Mouse (Mus musculus) CD4-positive, CD25-positive, alpha-beta regulatory T cell, adult 2 months (primary cell): ENCODE data around the gene Anks1.
A peak's percentile ranks its signal among the peaks of the same experiment; 100 is the strongest.

Experiments used
- DNase-seq: peaks from one replicate; pipeline ENCODE4 v3.0.0-alpha.2; 2012; ENCODE audit warnings: low read depth, low spot score

The Anks1 gene

DNA sequence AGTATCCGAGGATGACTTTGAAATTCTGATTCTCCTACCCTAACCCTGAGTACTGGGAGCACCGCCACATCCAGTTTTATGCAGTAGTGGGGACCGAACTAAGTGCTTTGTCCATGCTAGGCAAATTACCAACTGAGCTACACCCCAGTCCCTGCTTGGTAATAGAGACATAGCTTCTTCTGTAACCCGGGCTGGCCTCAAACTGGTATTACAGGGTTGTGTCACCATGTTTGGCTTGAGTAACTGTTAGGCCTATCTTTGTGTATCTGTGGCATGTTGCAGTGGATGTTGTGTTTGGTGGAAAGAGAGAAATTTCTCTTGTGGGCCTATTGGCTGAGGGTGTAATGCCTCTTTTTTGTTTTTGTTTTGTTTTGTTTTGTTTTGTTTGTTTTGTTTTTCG lies 21.2 kb downstream of the Anks1 start:
- no peak for DNase-seq

DNA sequence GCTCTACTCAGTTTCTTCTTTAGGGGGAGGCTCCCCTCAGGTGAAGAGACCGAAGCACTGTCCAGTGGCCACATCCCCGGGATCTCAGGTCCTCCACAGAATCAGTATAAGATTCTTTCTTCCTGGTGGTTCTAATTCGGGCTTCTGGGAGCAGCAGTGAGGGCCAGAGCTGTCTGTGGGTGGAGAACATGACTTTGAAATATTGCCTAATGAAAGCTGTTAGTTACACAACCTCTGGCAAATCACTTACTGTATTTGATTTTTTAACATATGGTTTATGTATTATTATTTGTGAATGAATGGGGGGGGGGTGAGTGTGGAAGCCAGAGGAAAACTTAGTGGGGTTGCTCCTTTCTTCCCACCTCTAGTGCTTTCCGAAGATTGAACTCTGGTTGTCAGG lies 22.7 kb downstream of the Anks1 start:
- DNase-seq = no peak

DNA sequence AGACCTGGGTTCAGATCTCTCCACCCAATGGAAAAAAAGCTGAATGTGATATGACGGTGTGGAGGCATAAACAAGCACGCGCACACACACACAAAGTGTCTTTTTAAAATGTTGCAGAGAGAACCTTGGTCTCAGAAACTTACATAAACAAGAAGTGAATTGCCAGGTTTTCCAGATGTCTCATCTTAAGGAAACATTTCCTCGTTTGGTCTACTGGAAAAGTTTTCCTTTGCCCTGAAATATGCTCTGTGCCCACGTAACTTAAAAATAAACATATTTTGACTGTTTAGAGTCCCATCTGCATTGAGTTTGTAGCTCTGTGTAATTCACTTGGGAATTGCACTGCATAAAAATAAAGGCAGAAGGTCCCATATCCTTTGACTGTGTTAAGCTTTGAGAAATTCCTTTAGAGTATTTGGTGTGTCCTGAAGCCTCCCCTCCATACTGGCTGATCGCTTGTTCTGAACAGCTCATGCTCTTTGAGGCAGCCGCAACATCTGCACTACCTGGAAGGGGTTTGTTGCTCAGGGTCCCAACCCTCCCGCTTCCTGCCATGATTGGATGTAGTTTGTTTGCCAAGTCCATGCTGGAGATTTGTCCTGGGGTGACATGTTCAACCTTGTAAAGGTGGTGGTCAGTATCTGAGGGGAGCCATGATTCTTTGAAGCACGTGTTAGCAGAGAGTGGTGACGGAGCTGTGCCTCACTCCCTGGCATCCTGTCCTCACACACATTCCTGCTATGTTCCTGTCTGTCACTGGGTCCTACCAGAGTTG lies 25.2 kb downstream of the Anks1 start:
- no peak for DNase-seq

DNA sequence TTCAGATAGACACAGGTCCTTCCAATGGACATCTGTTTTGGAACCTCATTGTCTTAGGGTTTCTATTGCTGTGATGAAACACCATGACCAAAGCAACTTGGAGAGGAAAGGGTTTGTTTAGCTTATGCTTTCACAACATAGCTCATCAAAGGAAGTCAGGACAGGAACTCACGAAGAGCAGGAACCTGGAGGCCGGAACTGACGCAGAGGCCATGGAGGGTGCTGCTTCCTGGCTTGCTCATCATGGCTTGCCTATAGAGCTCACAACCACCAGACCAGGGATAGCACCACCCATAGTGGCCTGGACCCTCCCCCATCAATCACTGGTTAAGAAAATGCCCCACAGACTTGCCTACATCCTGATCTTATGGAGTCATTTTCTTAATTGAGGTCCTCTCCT lies 26.0 kb downstream of the Anks1 start:
- DNase-seq = no peak

DNA sequence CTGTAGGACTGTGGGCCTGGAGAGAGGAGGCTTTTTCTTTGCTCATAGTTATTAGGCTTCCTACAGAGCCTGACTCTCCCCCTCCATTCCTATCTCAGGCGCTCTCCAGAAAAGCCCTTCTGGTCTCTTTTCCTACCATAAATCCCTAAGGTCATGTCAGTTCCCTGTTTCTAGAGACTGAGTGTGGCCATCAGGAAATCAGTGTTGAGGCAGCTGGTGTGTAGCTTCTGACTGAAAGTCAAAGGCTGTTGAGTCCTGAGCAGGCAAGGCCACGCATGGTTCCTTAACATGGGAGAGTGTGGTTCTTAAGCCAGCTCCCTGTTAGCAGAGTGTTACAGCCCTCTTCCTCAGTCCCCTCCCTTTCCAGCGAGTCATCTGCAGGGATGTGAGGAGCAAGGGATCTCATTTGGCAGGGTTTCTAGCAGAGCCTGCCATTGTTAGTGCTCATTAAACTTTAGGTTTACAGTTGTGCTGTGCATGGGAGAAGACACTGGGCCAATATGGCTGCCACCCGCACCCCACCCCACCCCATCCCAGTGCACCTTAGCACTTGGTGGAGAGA lies 28.0 kb downstream of the Anks1 start:
- DNase-seq = no peak

DNA sequence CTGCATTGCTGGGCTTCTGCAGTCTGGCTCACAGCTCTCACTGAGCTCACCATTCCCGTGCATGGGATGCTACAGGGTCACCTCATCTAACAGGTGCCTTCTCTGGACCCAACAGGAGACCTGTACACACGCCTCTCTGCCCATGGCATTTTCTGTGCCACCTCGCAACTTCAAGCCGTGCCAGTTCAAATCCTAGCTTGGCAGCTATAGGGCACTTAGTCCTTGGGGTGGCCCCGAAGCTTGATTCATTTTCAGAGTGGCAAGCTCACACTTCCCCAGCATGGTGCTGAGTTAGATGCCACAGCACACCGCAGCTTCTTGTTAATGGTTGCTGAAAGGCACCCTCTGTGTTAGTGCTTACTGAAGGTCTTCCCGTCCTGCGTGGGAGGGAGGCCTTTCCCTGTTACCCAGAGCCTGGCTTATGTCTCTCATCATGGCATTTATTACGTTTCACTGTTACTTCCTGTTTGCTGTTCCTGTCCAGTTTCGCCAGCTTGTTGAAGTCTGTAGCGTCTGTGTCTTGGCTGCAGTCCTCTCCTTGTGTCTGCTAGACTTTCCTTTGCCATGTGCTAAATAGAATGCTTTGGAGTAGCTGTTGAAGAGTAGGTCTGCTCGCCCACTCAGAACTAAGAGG lies 29.1 kb downstream of the Anks1 start:
- no peak for DNase-seq

DNA sequence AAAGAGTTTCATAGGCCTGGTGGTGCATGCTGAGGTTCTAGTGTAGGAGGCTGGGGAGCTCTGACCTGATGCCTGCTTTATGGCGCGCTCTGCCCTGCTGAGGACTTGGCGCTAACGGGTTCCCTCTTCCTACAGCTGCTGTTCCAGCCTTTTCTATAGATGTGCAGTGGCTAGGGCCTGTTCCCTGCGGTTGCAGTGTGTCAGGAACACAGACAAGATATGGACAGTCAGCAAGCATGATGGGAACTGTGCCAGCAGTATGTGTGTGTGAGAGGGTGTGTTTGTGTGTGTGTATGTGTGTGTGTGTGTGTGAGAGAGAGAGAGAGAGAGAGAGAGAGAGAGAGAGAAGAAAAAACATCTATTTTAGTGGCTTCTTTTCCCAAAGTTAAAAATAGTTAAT lies 29.9 kb downstream of the Anks1 start:
- DNase-seq = no peak

DNA sequence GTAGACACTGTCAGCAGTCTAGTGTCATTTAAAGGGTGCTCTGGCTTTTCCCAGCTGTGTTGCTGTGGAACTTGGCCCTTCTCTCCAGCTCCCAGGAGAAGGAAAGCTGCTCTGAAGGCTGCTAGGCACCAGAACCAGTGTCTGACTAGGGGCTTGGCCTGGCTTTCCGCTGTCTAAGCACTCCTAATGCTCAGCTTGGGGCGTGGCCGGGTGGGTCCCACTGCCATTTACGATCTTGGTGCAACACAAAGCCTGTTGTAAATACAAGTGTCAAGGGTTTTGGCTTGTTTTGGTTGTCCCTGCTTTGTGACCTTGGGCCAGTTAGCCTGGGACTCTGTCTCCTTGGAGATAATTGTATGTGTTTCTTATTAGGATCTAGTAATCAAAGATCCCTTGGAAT lies 31.2 kb downstream of the Anks1 start:
- no peak for DNase-seq

DNA sequence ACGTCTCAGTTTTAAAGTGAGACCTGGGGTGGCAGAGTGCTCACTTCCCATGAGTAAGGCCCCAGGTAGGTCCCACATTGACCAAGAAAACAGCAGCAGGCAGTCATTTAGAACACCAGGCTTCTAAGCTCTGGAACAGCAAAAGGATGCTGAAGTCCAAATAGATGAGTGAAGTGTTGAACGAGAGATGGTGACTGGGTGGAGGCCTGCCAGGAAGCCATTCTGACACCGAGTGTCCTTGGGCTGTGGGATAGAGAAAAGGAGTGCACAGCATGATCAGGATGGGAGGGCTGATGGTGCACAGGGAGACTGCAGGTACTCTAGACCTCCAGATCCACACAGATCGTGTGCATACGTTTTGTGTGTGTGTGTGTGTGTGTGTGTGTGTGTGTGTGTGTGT lies 32.1 kb downstream of the Anks1 start:
- no peak for DNase-seq

DNA sequence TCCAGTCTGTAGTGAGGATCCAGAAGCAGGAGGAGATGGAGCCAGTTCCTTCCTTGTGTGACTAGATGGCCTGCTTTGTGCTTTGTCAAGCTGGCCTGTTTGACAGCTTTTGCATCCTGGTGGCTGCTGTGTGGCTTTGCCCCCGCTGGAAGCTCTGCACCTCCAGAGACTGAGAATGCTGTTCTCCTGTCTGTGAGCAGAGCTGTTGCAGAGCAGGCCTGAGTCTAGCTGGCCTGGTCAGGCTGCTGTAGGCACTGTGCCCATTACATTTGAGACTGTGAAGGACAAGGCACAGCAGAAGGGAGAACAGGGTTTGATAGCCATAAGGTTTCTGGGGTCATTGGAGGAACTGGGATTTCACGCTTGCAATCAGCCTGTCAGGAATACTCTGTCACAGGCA lies 32.6 kb downstream of the Anks1 start:
- no peak for DNase-seq

DNA sequence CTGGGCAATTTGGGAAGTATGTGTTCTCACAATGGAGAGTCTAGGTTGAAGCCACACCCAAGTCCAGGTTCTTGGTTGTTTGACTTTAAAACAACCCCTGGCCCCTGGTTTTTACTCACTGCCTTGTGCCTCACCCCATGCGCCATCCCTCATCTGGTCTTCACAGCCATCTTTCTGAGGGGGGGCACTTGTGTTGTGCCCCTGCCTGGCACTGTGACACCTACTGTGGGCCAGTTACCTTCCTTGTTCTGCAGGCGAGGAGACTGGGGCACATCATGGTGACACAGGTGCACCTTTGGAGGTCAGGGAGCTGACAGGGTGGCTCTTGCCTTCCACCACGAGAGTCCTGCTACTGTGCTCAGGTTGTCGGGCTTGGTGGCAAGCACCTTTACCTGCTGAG lies 33.0 kb downstream of the Anks1 start:
- no peak for DNase-seq

DNA sequence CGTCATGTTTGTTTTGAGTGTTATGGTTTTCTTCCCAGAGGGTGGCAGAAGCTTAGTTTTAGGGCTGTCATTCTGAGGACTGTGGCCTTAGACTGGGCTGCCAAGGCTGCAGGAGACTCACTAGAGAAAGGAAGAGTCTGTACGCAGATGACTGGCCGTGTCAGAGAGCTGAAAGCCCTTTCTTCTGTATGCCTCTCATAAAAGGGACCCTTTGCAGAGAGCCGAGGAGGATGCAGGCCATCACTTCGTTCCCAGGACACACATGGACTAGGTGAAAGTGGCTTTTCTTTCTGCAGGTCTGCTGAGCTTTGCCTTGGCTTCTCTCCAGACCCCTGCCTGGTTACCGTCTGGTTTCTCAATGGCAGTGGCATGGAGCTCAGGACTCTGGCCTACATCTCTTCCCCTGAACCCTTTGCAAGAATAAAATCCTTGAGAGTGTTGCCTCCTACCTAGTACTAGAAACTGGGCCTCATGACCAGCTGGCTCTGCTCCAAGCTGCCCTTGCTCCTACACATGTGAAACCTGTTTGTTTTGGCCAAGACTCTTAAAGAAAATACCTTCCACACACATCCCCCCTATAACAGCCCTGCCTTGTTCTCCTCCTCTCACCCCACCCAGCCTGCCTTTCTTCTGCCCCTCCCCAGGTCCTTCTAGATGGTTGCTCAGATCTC lies 36.6 kb downstream of the Anks1 start:
- no peak for DNase-seq

DNA sequence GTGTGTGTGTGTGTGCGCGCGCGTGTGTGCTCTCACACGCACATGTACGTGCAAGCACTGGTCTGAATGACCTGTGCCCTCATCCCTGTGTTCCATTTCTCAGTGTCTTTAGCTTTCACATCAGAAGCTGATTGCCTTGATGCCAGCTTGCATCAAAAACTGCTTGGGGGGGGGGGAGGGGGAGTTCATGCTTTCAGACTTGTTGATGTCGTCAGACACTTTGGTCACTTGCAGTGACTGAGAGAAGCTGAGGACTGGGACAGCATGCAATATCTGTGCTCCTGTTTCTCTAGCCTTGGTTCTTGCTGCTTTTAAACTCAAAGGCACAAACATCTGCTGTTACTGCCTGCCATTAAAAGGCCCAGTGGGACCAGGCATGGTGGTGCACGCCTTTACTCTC lies 37.3 kb downstream of the Anks1 start:
- no peak for DNase-seq

DNA sequence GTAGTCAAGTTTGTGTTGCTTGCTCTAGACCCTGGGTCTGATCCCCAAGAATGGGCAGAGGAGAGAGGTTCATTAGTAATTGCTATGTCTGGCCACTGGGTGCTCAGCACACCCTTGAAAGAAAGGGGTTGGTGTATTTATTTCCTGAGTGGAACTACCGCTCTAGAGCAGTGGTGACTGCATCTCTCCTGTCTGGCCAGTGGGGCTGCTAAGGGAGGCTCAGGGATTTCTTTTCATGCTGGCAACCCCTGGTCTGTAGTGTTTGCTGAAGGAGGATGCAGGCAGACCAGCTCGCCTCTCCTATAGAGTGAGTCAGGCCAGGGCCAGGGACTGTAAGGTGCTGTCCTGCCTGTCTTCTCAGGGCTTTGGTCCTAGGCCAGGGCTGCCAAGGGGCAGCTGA lies 38.0 kb downstream of the Anks1 start:
- no peak for DNase-seq

DNA sequence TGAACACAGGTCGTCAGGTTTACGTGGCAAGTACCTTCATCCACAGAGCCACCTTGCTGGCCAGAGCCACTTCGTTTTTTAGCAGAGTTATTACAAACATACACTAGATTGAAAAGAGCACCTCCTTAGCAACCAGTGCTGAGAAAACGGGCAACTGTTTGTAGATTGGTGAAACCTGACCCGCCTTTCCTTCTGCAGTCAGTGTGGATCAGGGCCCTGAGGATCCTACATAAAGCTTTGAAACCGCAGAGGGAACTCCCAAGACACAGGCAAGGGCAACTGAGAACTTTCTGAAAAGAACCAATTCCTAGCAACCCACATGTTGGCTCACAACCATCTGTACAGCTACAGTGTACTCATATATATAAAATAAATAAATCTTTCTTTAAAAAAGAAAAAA lies 44.0 kb downstream of the Anks1 start:
- no peak for DNase-seq

DNA sequence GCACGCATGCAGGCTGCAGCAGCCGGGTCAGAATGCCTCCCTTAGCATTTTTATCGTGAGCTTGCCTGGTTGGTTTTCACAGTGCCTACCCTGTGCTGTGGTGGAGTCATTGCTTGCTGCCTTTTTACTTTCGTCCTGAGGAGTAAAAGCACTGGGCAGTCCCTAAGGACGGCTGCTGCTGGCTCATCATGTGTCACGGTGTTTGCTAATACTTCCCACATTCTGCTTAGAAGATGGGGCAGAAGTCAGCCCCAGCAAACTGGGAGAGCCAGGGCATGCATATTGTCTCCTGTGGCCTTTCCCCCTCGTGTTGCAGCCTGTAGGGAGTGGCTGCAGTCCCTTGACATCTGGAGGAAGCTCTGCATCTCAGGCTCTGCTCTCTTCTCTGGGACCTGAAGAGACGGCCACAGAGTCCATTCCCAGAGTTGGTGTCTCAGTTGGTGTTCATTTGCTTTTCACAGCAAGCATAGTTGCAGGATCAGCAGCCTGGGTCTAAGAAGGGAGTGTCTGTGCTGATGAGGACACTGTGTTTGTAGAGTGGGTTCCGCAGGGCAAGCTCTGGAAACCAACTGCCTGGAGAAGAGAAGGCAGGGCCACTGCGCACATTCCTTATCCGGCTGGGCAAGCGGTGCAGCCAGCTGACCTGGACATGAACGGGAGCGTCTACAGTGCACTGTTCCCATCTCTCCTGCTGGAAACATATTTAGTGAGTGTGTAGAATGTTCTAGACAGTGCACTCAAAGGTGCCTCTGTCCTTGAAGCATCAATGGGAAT lies 45.7 kb downstream of the Anks1 start:
- DNase-seq = no peak

DNA sequence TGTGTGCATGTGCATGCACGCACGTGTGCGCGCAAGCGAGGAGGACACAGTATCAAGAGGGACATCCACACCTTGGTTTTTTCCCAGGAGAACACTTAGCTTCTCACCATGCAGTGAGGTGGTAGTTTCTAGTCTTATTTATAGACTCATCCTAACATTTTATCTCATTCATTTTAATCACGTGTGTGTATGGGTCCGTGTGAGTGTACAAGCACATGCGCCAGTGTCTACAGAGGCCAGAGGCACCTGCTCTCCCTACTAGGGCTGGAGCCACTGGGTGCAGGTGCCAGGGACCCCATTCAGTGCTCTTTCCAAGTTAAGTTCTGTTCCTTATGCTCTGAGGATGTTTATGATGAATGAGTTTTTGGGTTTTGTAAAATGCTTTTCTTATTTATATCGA lies 48.5 kb downstream of the Anks1 start:
- DNase-seq = no peak

DNA sequence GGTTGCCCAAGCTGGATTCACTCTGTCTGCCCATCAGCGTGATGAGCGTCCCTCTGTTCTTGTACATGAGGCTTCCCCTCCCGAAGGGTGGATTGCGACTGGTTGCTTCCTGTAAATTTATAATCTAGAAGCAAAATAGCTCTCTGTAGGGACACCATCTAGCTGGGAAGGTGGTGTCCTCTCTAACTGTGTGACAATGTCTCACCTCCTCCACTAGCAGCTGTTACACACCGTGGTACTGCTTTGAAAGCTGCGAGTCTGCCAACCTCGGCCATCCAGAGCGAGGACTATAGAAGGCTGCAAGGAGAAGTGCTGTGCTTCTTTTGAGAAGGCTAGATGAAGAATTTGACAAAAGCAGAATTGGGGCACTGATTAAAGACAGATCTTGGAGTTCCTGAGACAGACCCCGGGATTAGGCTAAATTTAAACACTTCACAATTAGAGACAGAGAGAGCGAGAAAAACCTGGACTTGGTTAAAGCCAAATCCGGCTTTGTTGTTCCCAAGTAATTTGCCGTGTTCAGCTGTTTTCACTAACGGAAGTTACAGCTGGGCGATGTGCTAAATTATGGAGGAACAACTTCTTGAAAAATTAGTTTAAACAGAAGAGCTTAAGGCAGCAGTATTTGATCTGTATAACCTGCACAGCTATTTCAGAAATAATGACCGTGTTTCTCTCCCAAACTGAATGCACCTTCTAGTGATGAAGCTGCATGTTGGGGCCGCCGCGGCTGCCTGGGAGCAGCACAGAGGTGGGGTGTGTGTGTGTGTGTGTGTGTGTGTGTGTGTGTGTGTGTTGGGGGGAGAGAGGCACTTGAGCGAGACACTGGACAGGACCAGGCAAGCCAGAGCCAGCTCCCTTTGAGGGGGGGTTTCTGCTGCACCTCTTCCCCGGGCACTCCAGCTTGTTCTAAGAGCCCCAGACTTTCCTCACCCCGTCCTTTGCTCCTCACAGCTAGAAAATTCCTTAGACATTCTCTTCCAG lies 51.3 kb downstream of the Anks1 start:
- DNase-seq = no peak

DNA sequence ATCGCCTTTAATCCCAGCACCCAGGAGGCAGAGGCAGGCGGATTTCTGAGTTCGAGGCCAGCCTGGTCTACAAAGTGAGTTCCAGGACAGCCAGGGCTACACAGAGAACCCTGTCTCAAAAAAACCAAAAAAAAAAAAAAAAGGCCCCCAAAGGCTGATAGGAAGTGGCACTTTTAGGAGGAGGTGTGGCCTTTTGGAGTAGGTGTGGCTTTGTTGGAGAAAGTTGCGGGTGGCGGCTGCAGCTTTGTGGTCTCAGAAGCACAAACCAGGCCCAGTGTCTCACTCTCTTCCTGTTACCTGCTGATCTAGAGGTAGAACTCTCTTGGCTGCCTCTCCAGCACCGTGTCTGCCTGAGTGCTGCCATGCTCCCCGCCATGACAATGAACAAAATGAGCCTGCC lies 54.0 kb downstream of the Anks1 start:
- peak; percentile 33 for DNase-seq

DNA sequence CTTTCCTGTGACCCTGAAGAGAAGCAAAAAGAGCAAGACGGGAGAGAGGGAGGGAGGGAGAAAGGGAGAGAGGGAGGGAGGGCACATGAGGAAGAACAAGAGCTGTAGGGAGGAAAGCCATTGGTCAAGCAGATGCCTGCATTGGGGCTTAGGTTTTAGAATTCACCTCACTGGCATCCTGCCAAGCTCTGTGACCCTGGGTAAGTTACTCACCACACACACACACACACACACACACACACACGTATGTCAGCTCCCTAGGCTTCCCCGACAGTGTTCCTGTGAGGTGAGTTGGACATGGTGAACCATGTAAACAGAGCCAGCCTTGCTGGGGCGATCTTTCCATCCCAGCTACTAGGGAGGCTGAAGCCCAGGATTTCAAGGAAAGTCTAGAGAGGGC lies 55.5 kb downstream of the Anks1 start:
- DNase-seq = no peak

DNA sequence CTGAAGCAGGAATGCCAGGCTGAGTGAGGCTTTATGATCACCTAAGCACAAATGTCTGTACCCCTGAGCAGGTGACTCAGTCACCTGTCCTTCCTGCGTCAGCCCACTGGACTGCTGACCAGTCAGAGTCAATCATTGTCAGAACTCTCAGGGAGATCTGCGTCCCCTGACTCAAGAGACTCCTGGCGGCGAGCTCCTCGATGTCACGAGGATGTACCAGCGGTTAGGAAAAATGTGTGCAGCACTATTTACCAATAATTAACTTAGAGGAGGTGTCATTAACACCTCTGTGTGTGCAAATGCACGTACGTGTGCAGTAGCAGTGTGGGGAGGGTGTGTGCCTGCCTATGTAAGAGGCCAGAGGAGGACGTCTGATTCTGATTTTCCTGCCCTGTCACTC lies 56.2 kb downstream of the Anks1 start:
- DNase-seq = no peak
